Mouse (Mus musculus) thymus, postnatal 10 days (tissue): ENCODE results near the gene Pik3r2.
"Not testable (repeated sequence)": the region's sequence is repeated elsewhere in the genome, so short reads cannot be mapped to it uniquely, and the experiment has no call there.

Source experiments
- DNase-seq, 2 experiments: peaks; one replicate each; pipeline ENCODE4 v3.0.0; 2021; ENCODE audit warnings: low spot score in 2 of 2

The Pik3r2 gene

GRCm38 (mm10) chr8:70776496-70777444 is at the start of gene Pik3r2:
Gene Pik3r2, minus strand, starts transcription at chr8:70776713.
- peak; percentile 95 to 99 for DNase-seq

- DNase-seq: no peak
These were observed 49.3 kb upstream of the Pik3r2 start for GRCm38 (mm10) chr8:70825816-70826215.

GRCm38 (mm10) chr8:70823802-70824201 is 47.3 kb upstream of the Pik3r2 start:
- DNase-seq: no peak

- DNase-seq: not testable (repeated sequence)
These were observed 46.1 kb upstream of the Pik3r2 start for GRCm38 (mm10) chr8:70822594-70822993.

- DNase-seq: no peak
These were observed 45.5 kb upstream of the Pik3r2 start for GRCm38 (mm10) chr8:70821992-70822391.

GRCm38 (mm10) chr8:70821399-70821962 is 45.0 kb upstream of the Pik3r2 start:
- DNase-seq: peak in 1 of 2 experiments; percentile 77

- no peak for DNase-seq
These were observed 43.8 kb upstream of the Pik3r2 start for GRCm38 (mm10) chr8:70820101-70820935.

GRCm38 (mm10) chr8:70816679-70817078 is 40.2 kb upstream of the Pik3r2 start:
- no peak for DNase-seq

- no peak for DNase-seq
These were observed 36.4 kb upstream of the Pik3r2 start for GRCm38 (mm10) chr8:70812885-70813284.

GRCm38 (mm10) chr8:70812055-70812454 is 35.5 kb upstream of the Pik3r2 start:
- DNase-seq: no peak

GRCm38 (mm10) chr8:70810962-70811680 is 34.6 kb upstream of the Pik3r2 start:
- peak; percentile 74 to 75 for DNase-seq

GRCm38 (mm10) chr8:70808955-70809701 is 32.6 kb upstream of the Pik3r2 start:
- DNase-seq: peak; percentile 75

GRCm38 (mm10) chr8:70808239-70808638 is 31.7 kb upstream of the Pik3r2 start, which contains the start of gene Il12rb1:
Gene Il12rb1, plus strand, starts transcription at chr8:70808449.
- DNase-seq: peak in 1 of 2 experiments; percentile 46

GRCm38 (mm10) chr8:70807304-70807703 is 30.8 kb upstream of the Pik3r2 start:
- DNase-seq: no peak

GRCm38 (mm10) chr8:70806541-70806940 is 30.0 kb upstream of the Pik3r2 start:
- peak; percentile 77 to 83 for DNase-seq

- peak; percentile 71 to 77 for DNase-seq
These were observed 28.1 kb upstream of the Pik3r2 start, which contains the start of gene Mast3 for GRCm38 (mm10) chr8:70804481-70805206. Gene Mast3, minus strand, starts transcription at chr8:70805054.

- peak; percentile 81 to 86 for DNase-seq
These were observed 27.4 kb upstream of the Pik3r2 start for GRCm38 (mm10) chr8:70803761-70804480.

- DNase-seq: no peak
These were observed 26.4 kb upstream of the Pik3r2 start for GRCm38 (mm10) chr8:70802786-70803510.
